Mouse (Mus musculus): ENCODE results near the gene Bfar. TPM values are rescaled to one million over a fixed set of nuclear protein-coding genes. Genes with fewer than 3 reads are reported as not detected.
A peak's percentile ranks its signal among the peaks of the same experiment; 100 is the strongest.

Gene Bfar
- polyA plus RNA-seq, 1 experiment from 2014 or later, result 43.3 TPM

GRCm38 (mm10) chr16:13698998-13699397, 27.3 kb downstream of the Bfar start:
- Histone ChIP-seq H3K4me2 (ENCODE audit: low read length) (no peak overlapping the region), H3K4me1 (replicated peaks; ENCODE audit: control insufficient read depth, insufficient read depth, low read length) (no peaks in the 10 kb centered on the region), H3K4me3 (ENCODE audit: low read depth, low read length) (no peak overlapping the region), H3K27me3 (replicated peaks; ENCODE audit: control insufficient read depth, insufficient read depth, low read length) (no peaks in the 10 kb centered on the region), H3K36me3 (ENCODE audit: control insufficient read depth, insufficient read depth, low read length) (peaks cover 78% of the 10 kb centered on the region), H3K9ac (ENCODE audit: low read length) (no peak overlapping the region), H3K27ac (ENCODE audit: low read depth) (no peak overlapping the region), H3K9me3 (ENCODE audit: control insufficient read depth, low read length) (no peaks in the 10 kb centered on the region)
- WGBS, result 91% methylated on average over 7 of the region's 7 CpGs
- ATAC-seq (replicated peaks; ENCODE audit: low FRiP score, low TSS enrichment, low read depth) (no peak), DNase-seq (ENCODE audit: low spot score) (no peak)

GRCm38 (mm10) chr16:13702184-13702583, 30.5 kb downstream of the Bfar start:
- Histone ChIP-seq H3K4me2 (ENCODE audit: low read length) (no peak overlapping the region), H3K4me1 (replicated peaks; ENCODE audit: control insufficient read depth, insufficient read depth, low read length) (no peaks in the 10 kb centered on the region), H3K4me3 (ENCODE audit: low read depth, low read length) (no peak overlapping the region), H3K9me3 (ENCODE audit: control insufficient read depth, low read length) (no peaks in the 10 kb centered on the region), H3K27me3 (replicated peaks; ENCODE audit: control insufficient read depth, insufficient read depth, low read length) (no peaks in the 10 kb centered on the region), H3K36me3 (ENCODE audit: control insufficient read depth, insufficient read depth, low read length) (peaks cover 56% of the 10 kb centered on the region), H3K27ac (ENCODE audit: low read depth) (no peak overlapping the region), H3K9ac (ENCODE audit: low read length) (no peak overlapping the region)
- DNase-seq (ENCODE audit: low spot score), result no peak
- 93% methylated on average over 7 of the region's 7 CpGs for WGBS
- ATAC-seq (replicated peaks; ENCODE audit: low FRiP score, low TSS enrichment, low read depth), result no peak

GRCm38 (mm10) chr16:13704676-13705075, 33.0 kb downstream of the Bfar start:
- DNase-seq (ENCODE audit: low spot score) (no peak), ATAC-seq (replicated peaks; ENCODE audit: low FRiP score, low TSS enrichment, low read depth) (no peak)
- 96% methylated on average over 10 of the region's 10 CpGs for WGBS
- no peaks in the 10 kb centered on the region for H3K27me3 ChIP-seq (replicated peaks; ENCODE audit: control insufficient read depth, insufficient read depth, low read length)
- peaks cover 31% of the 10 kb centered on the region for H3K36me3 ChIP-seq (ENCODE audit: control insufficient read depth, insufficient read depth, low read length)
- no peak overlapping the region for H3K4me3 ChIP-seq (ENCODE audit: low read depth, low read length)
- no peaks in the 10 kb centered on the region for H3K4me1 ChIP-seq (replicated peaks; ENCODE audit: control insufficient read depth, insufficient read depth, low read length)
- H3K9me3 ChIP-seq (ENCODE audit: control insufficient read depth, low read length), result no peaks in the 10 kb centered on the region
- H3K9ac ChIP-seq (ENCODE audit: low read length), result no peak overlapping the region
- H3K27ac ChIP-seq (ENCODE audit: low read depth), result no peak overlapping the region
- H3K4me2 ChIP-seq (ENCODE audit: low read length), result no peak overlapping the region

- no peak overlapping the region for H3K4me2 ChIP-seq (ENCODE audit: low read length)
- H3K4me1 ChIP-seq (replicated peaks; ENCODE audit: control insufficient read depth, insufficient read depth, low read length), result no peaks in the 10 kb centered on the region
- 64% methylated on average over 3 of the region's 3 CpGs for WGBS
- H3K36me3 ChIP-seq (ENCODE audit: control insufficient read depth, insufficient read depth, low read length), result no peaks in the 10 kb centered on the region
- DNase-seq (ENCODE audit: low spot score) (no peak), ATAC-seq (replicated peaks; ENCODE audit: low FRiP score, low TSS enrichment, low read depth) (peak; percentile 72; the same call in 1 of the 2 replicates)
- no peak overlapping the region for H3K27ac ChIP-seq (ENCODE audit: low read depth)
- no peaks in the 10 kb centered on the region for H3K27me3 ChIP-seq (replicated peaks; ENCODE audit: control insufficient read depth, insufficient read depth, low read length)
- H3K9me3 ChIP-seq (ENCODE audit: control insufficient read depth, low read length), result no peaks in the 10 kb centered on the region
- H3K9ac ChIP-seq (ENCODE audit: low read length), result no peak overlapping the region
- no peak overlapping the region for H3K4me3 ChIP-seq (ENCODE audit: low read depth, low read length)
Observed at GRCm38 (mm10) chr16:13714910-13715309, 43.3 kb downstream of the Bfar start.

- H3K27ac ChIP-seq (ENCODE audit: low read depth), result no peak overlapping the region
- no peak for DNase-seq (ENCODE audit: low spot score)
- H3K4me3 ChIP-seq (ENCODE audit: low read depth, low read length), result no peak overlapping the region
- H3K4me2 ChIP-seq (ENCODE audit: low read length), result no peak overlapping the region
- no peaks in the 10 kb centered on the region for H3K27me3 ChIP-seq (replicated peaks; ENCODE audit: control insufficient read depth, insufficient read depth, low read length)
- H3K36me3 ChIP-seq (ENCODE audit: control insufficient read depth, insufficient read depth, low read length), result no peaks in the 10 kb centered on the region
- H3K9ac ChIP-seq (ENCODE audit: low read length), result no peak overlapping the region
- no peaks in the 10 kb centered on the region for H3K4me1 ChIP-seq (replicated peaks; ENCODE audit: control insufficient read depth, insufficient read depth, low read length)
- no peak for ATAC-seq (replicated peaks; ENCODE audit: low FRiP score, low TSS enrichment, low read depth)
- H3K9me3 ChIP-seq (ENCODE audit: control insufficient read depth, low read length), result no peaks in the 10 kb centered on the region
- WGBS, result 82% methylated on average over 2 of the region's 2 CpGs
Observed at GRCm38 (mm10) chr16:13716821-13717553, 45.3 kb downstream of the Bfar start.

GRCm38 (mm10) chr16:13722937-13723336, 51.3 kb downstream of the Bfar start:
- Histone ChIP-seq H3K9me3 (ENCODE audit: control insufficient read depth, low read length) (no peaks in the 10 kb centered on the region), H3K4me1 (replicated peaks; ENCODE audit: control insufficient read depth, insufficient read depth, low read length) (no peaks in the 10 kb centered on the region), H3K36me3 (ENCODE audit: control insufficient read depth, insufficient read depth, low read length) (no peaks in the 10 kb centered on the region), H3K27me3 (replicated peaks; ENCODE audit: control insufficient read depth, insufficient read depth, low read length) (no peaks in the 10 kb centered on the region), H3K4me2 (ENCODE audit: low read length) (no peak overlapping the region), H3K4me3 (ENCODE audit: low read depth, low read length) (no peak overlapping the region), H3K9ac (ENCODE audit: low read length) (no peak overlapping the region), H3K27ac (ENCODE audit: low read depth) (no peak overlapping the region)
- no peak for ATAC-seq (replicated peaks; ENCODE audit: low FRiP score, low TSS enrichment, low read depth)
- no peak for DNase-seq (ENCODE audit: low spot score)
- WGBS, result 46% methylated on average over 10 of the region's 10 CpGs

- Histone ChIP-seq H3K4me3 (ENCODE audit: low read depth, low read length) (no peak overlapping the region), H3K27me3 (replicated peaks; ENCODE audit: control insufficient read depth, insufficient read depth, low read length) (no peaks in the 10 kb centered on the region), H3K4me1 (replicated peaks; ENCODE audit: control insufficient read depth, insufficient read depth, low read length) (no peaks in the 10 kb centered on the region), H3K9me3 (ENCODE audit: control insufficient read depth, low read length) (no peaks in the 10 kb centered on the region), H3K36me3 (ENCODE audit: control insufficient read depth, insufficient read depth, low read length) (no peaks in the 10 kb centered on the region), H3K4me2 (ENCODE audit: low read length) (no peak overlapping the region), H3K9ac (ENCODE audit: low read length) (no peak overlapping the region), H3K27ac (ENCODE audit: low read depth) (no peak overlapping the region)
- DNase-seq (ENCODE audit: low spot score), result no peak
- WGBS, result 84% methylated on average over 5 of the region's 5 CpGs
- no peak for ATAC-seq (replicated peaks; ENCODE audit: low FRiP score, low TSS enrichment, low read depth)
Observed at GRCm38 (mm10) chr16:13727811-13728335, 56.2 kb downstream of the Bfar start.

GRCm38 (mm10) chr16:13729428-13729827, 57.8 kb downstream of the Bfar start:
- DNase-seq (ENCODE audit: low spot score), result no peak
- no peak for ATAC-seq (replicated peaks; ENCODE audit: low FRiP score, low TSS enrichment, low read depth)
- Histone ChIP-seq H3K27me3 (replicated peaks; ENCODE audit: control insufficient read depth, insufficient read depth, low read length) (no peaks in the 10 kb centered on the region), H3K27ac (ENCODE audit: low read depth) (no peak overlapping the region), H3K9me3 (ENCODE audit: control insufficient read depth, low read length) (no peaks in the 10 kb centered on the region), H3K9ac (ENCODE audit: low read length) (no peak overlapping the region), H3K4me3 (ENCODE audit: low read depth, low read length) (no peak overlapping the region), H3K4me2 (ENCODE audit: low read length) (no peak overlapping the region), H3K4me1 (replicated peaks; ENCODE audit: control insufficient read depth, insufficient read depth, low read length) (no peaks in the 10 kb centered on the region), H3K36me3 (ENCODE audit: control insufficient read depth, insufficient read depth, low read length) (no peaks in the 10 kb centered on the region)
- WGBS, result 73% methylated on average over 4 of the region's 4 CpGs
